Mouse (Mus musculus): Measurements from ENCODE around the gene Pcnx3. TPM values are rescaled to one million over a fixed set of nuclear protein-coding genes. Genes with fewer than 3 reads are reported as not detected.
A peak's percentile ranks its signal among the peaks of the same experiment; 100 is the strongest.

Gene Pcnx3
- polyA plus RNA-seq, 1 experiment, result 68.4 TPM

- no peak for DNase-seq (ENCODE audit: extremely low spot score in 1 of 2, low spot score in 1 of 2)
These were observed 41.9 kb downstream of the Pcnx3 start for GRCm38 (mm10) chr19:5646731-5647330.

DNA sequence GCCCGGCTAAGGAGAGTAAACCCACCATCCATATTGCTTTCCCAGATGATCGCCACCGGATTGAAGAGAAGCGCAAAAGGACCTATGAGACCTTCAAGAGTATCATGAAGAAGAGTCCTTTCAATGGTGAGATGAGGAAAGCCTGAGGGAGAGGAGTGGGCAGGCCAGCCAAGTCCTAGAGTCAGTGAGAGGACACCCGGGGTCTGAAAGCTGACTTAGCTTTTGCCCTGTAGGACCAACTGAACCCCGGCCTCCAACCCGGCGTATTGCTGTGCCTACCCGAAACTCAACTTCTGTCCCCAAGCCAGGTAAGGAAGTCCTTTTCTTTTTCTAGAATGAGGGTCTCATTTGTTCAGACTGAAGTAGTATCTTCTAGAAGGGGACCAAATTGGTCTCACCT lies 43.4 kb downstream of the Pcnx3 start:
- DNase-seq (ENCODE audit: extremely low spot score in 1 of 2, low spot score in 1 of 2), result no peak

GRCm38 (mm10) chr19:5641641-5642040 lies 47.1 kb downstream of the Pcnx3 start:
- no peak for DNase-seq (ENCODE audit: extremely low spot score in 1 of 2, low spot score in 1 of 2)

DNA sequence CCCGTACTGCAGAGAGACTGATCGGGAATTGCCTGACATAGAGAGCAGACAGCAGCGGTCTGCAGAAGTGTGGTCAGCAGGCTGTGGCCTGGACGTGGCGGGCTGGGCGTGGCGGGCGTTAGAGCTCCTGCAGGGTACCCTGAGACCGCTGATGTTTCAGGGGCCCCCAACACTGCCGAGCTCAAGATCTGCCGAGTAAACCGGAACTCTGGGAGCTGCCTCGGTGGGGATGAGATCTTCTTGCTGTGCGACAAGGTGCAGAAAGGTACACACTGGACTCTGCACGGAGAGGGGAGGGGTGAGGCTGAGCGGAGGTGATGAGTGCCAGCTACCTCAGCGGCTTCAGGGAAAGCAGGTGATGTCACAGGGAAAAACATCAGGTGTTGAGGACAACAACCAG lies 47.7 kb downstream of the Pcnx3 start:
- DNase-seq (ENCODE audit: extremely low spot score in 1 of 2, low spot score in 1 of 2), result no peak

DNA sequence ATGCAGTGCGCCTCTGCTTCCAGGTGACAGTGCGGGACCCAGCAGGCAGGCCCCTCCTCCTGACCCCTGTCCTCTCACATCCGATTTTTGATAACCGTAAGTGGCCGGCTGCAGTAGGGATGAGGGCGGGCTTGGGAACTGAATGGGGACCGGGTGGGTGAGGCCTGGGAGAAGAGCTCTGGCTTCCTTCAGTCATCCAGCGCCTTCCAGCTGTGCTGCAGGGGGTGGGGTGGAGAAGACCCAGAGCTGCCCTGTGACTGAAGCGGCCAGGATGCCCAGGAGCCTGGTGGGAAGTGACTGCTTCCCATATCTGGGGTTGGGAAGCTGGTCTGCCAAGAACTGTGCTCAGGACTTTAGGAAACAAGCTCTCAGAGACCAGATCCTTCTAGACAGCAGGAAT lies 48.4 kb downstream of the Pcnx3 start:
- DNase-seq (ENCODE audit: extremely low spot score in 1 of 2, low spot score in 1 of 2), result no peak

GRCm38 (mm10) chr19:5638416-5639005 lies 50.2 kb downstream of the Pcnx3 start:
- no peak for DNase-seq (ENCODE audit: extremely low spot score in 1 of 2, low spot score in 1 of 2)

- DNase-seq (ENCODE audit: extremely low spot score in 1 of 2, low spot score in 1 of 2), result peak; percentile 65 to 91
These were observed 51.4 kb downstream of the Pcnx3 start, which contains the start of gene Rela for GRCm38 (mm10) chr19:5637069-5638047. Gene Rela (plus strand): TSS chr19:5637483.

GRCm38 (mm10) chr19:5636571-5637041 lies 52.1 kb downstream of the Pcnx3 start:
- DNase-seq (ENCODE audit: extremely low spot score in 1 of 2, low spot score in 1 of 2), result peak in 1 of 2 experiments; percentile 49

- DNase-seq (ENCODE audit: extremely low spot score in 1 of 2, low spot score in 1 of 2), result no peak
These were observed 52.6 kb downstream of the Pcnx3 start for GRCm38 (mm10) chr19:5636036-5636570.

GRCm38 (mm10) chr19:5632120-5632519 lies 56.6 kb downstream of the Pcnx3 start:
- DNase-seq (ENCODE audit: extremely low spot score in 1 of 2, low spot score in 1 of 2), result no peak

DNA sequence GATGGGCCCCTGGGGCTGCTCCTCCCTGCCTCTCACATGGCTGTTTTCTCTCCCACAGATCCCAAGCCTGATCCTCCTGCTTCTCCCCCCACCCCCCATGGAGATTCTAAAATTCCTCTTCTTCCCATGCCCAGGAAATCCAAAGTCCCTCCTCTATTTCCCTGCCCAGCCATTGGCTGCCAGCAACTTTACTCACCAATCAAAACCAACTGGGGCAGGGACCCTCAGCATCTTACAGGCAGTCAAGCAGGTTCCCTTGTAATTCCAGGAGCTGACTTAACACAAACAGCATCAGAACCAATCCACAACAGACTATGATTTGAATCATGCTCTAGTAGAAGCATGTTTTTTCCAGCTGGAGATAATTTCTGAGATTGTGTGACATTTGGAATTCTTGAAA lies 58.8 kb downstream of the Pcnx3 start:
- DNase-seq (ENCODE audit: extremely low spot score in 1 of 2, low spot score in 1 of 2), result no peak

- DNase-seq (ENCODE audit: extremely low spot score in 1 of 2, low spot score in 1 of 2), result no peak
These were observed 63.4 kb downstream of the Pcnx3 start for GRCm38 (mm10) chr19:5625311-5625710.

GRCm38 (mm10) chr19:5621884-5622283 lies 66.8 kb downstream of the Pcnx3 start:
- no peak for DNase-seq (ENCODE audit: extremely low spot score in 1 of 2, low spot score in 1 of 2)

GRCm38 (mm10) chr19:5620007-5620406 lies 68.7 kb downstream of the Pcnx3 start:
- DNase-seq (ENCODE audit: extremely low spot score in 1 of 2, low spot score in 1 of 2), result no peak

DNA sequence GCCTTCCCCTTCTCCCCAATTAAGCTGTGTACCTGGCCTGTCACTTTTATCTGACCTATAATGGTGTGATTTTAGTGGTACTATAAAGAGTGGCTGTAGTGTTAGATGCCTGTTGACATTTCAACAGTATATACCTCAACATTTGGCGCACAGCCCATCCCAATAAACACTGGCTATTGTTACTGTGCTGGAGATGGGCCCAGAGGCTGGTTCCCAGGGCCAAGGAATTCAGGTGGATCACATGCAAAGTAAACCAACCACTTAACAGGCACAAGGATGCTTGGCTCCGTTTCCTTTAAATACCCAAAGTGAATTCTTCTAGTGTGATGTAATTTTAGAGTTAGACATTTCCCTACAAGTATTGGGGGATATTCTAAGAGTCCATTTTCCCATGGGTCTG lies 73.8 kb downstream of the Pcnx3 start:
- DNase-seq (ENCODE audit: extremely low spot score in 1 of 2, low spot score in 1 of 2), result no peak

Other genes starting within 250 kb of the Pcnx3 start
- 0.06 and 0.19 TPM in 2 replicates for gene Fosl1, start 241.4 kb downstream of the Pcnx3 start, polyA plus RNA-seq (2012; rRNA removed)
- 22.4 and 24.7 TPM in 2 replicates for gene Ccdc85b, start 231.0 kb downstream of the Pcnx3 start, polyA plus RNA-seq (2012; rRNA removed)
- gene Fibp, start 228.3 kb downstream of the Pcnx3 start, polyA plus RNA-seq (2012; rRNA removed), result 130 and 142 TPM in 2 replicates
- 0.38 and 0.40 TPM in 2 replicates for gene Ctsw, start 220.4 kb downstream of the Pcnx3 start, polyA plus RNA-seq (2012; rRNA removed)
- 36.5 and 37.4 TPM in 2 replicates for gene Efemp2, start 215.0 kb downstream of the Pcnx3 start, polyA plus RNA-seq (2012; rRNA removed)
- 42.4 TPM in 2 replicates for gene Mus81, start 200.5 kb downstream of the Pcnx3 start, polyA plus RNA-seq (2012; rRNA removed)
- gene Cfl1, start 198.5 kb downstream of the Pcnx3 start, polyA plus RNA-seq (2012; rRNA removed), result 1,335 and 1,444 TPM in 2 replicates
- 5.4 and 5.9 TPM in 2 replicates for gene 1700020D05Rik, start 185.1 kb downstream of the Pcnx3 start, polyA plus RNA-seq (2012; rRNA removed)
- gene Snx32, start 178.4 kb downstream of the Pcnx3 start, polyA plus RNA-seq (2012; rRNA removed), result 152 and 164 TPM in 2 replicates
- 0.04 TPM in 2 replicates for gene Ovol1, start 128.3 kb downstream of the Pcnx3 start, polyA plus RNA-seq (2012; rRNA removed)
- 2.5 and 2.8 TPM in 2 replicates for gene Ap5b1, start 120.9 kb downstream of the Pcnx3 start, polyA plus RNA-seq (2012; rRNA removed)
- 50.2 and 56.5 TPM in 2 replicates for gene Rnaseh2c, start 87.0 kb downstream of the Pcnx3 start, polyA plus RNA-seq (2012; rRNA removed)
- gene Kat5, start 78.7 kb downstream of the Pcnx3 start, polyA plus RNA-seq (2012; rRNA removed), result 109 and 111 TPM in 2 replicates
- gene Rela, start 51.4 kb downstream of the Pcnx3 start, polyA plus RNA-seq (2012; rRNA removed), result 32.6 and 33.4 TPM in 2 replicates
- 18.0 and 24.0 TPM in 2 replicates for gene Sipa1, start 25.2 kb downstream of the Pcnx3 start, polyA plus RNA-seq (2012; rRNA removed)
- gene Map3k11, start 166 bp downstream of the Pcnx3 start, polyA plus RNA-seq (2012; rRNA removed), result 18.9 and 20.4 TPM in 2 replicates
- gene Kcnk7, start 15.5 kb upstream of the Pcnx3 start, polyA plus RNA-seq (2012; rRNA removed), result 0.22 and 0.27 TPM in 2 replicates
- gene Ehbp1l1, start 37.4 kb upstream of the Pcnx3 start, polyA plus RNA-seq (2012; rRNA removed), result 16.8 and 18.8 TPM in 2 replicates
- gene Fam89b, start 40.7 kb upstream of the Pcnx3 start, polyA plus RNA-seq (2012; rRNA removed), result 56.1 and 65.8 TPM in 2 replicates
- 81.5 and 87.8 TPM in 2 replicates for gene Ltbp3, start 52.0 kb upstream of the Pcnx3 start, polyA plus RNA-seq (2012; rRNA removed)
- 111 and 120 TPM in 2 replicates for gene Scyl1, start 82.5 kb upstream of the Pcnx3 start, polyA plus RNA-seq (2012; rRNA removed)
- gene Frmd8, start 186.4 kb upstream of the Pcnx3 start, polyA plus RNA-seq (2012; rRNA removed), result 13.1 and 15.6 TPM in 2 replicates
- gene Slc25a45, start 188.9 kb upstream of the Pcnx3 start, polyA plus RNA-seq (2012; rRNA removed), result 7.8 and 8.7 TPM in 2 replicates
- 4.6 and 4.9 TPM in 2 replicates for gene Tigd3, start 205.2 kb upstream of the Pcnx3 start, polyA plus RNA-seq (2012; rRNA removed)
- gene Dpf2, start 224.1 kb upstream of the Pcnx3 start, polyA plus RNA-seq (2012; rRNA removed), result 106 and 118 TPM in 2 replicates
- gene Cdc42ep2, start 235.9 kb upstream of the Pcnx3 start, polyA plus RNA-seq (2012; rRNA removed), result 7.7 and 9.1 TPM in 2 replicates